ENCODE assay signal across 32 mouse cellular contexts in the genomic region with DNA sequence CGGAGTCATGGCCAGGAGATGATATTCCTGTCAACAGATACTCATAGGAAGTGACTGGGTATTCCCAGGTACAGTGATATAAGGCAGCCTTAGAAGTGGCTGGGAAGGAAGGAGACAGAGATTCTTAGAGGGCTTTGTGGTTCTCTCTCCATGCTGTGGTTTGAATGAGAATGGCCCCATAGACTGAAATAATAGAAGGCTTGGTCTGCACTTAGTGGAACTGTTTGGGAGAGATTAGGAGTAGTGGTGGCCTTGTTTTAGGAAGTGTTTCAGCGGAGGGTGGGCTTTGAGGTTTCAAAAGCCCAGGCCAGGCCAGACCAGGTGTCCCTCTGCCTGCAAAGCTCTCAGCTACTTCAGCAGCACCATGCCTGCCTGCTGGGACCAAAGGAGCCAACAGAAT.
"Had no signal": no experiment of that assay in that cellular context is flagged by ENCODE, and none has a peak within 500 bp of the region (broad histone marks: within the 10 kb centered on the region; RNA-seq: fewer than 3 reads in every experiment).

No protein-coding gene starts in this region.

- H3K9me3 ChIP-seq: heart, embryonic 10.5 days; heart, embryonic 12.5 days; heart, embryonic 13.5 days; heart, embryonic 15.5 days; hindbrain, embryonic 10.5 days; hindbrain, embryonic 12.5 days; hindbrain, embryonic 13.5 days; hindbrain, embryonic 15.5 days; intestine, embryonic 15.5 days; kidney, embryonic 15.5 days had no signal

- H3K4me3 ChIP-seq: heart, embryonic 10.5 days; heart, embryonic 12.5 days; heart, embryonic 13.5 days; heart, embryonic 15.5 days; hindbrain, embryonic 10.5 days; hindbrain, embryonic 12.5 days; hindbrain, embryonic 13.5 days; hindbrain, embryonic 15.5 days; intestine, embryonic 15.5 days; kidney, embryonic 15.5 days; layer of hippocampus, adult 2 months; left cerebral cortex, adult 2 months had no signal

- H3K36me3 ChIP-seq: heart, embryonic 10.5 days; heart, embryonic 12.5 days; heart, embryonic 13.5 days; heart, embryonic 15.5 days; hindbrain, embryonic 10.5 days; hindbrain, embryonic 12.5 days; hindbrain, embryonic 13.5 days; hindbrain, embryonic 15.5 days; intestine, embryonic 15.5 days; kidney, embryonic 15.5 days had no signal

- H3K9ac ChIP-seq: heart, embryonic 12.5 days; heart, embryonic 13.5 days; heart, embryonic 15.5 days; hindbrain, embryonic 12.5 days; hindbrain, embryonic 13.5 days; hindbrain, embryonic 14.5 days; hindbrain, embryonic 15.5 days; intestine, embryonic 15.5 days; kidney, embryonic 15.5 days had no signal

- H3K27ac ChIP-seq: heart, embryonic 10.5 days; heart, embryonic 13.5 days; heart, embryonic 15.5 days; hindbrain, embryonic 10.5 days; hindbrain, embryonic 12.5 days; hindbrain, embryonic 13.5 days; hindbrain, embryonic 14.5 days; hindbrain, embryonic 15.5 days; hindbrain, postnatal 0 days; intestine, embryonic 15.5 days; kidney, embryonic 15.5 days; kidney, postnatal 0 days; layer of hippocampus, adult 2 months; left cerebral cortex, adult 2 months had no signal

- H3K4me1 ChIP-seq: heart, embryonic 10.5 days; heart, embryonic 12.5 days; heart, embryonic 13.5 days; heart, embryonic 15.5 days; hindbrain, embryonic 10.5 days; hindbrain, embryonic 12.5 days; hindbrain, embryonic 13.5 days; intestine, embryonic 15.5 days; kidney, embryonic 15.5 days had no signal

- DNase-seq: heart, postnatal 10 days; heart, postnatal 14 days; heart, postnatal 36 days; kidney, adult 11 months; kidney, adult 2 months; kidney, adult 8-10 months; kidney, adult 9 months; kidney, postnatal 10 days; kidney, postnatal 14 days; kidney, postnatal 36 days; kidney, postnatal 4 days; layer of hippocampus, adult 9-11 months; layer of hippocampus, postnatal 36 days had no signal

- ATAC-seq: hindbrain, embryonic 16.5 days; hindbrain, postnatal 0 days; inflammation-experienced regulatory T-cells, adult 6 months; intestine, embryonic 15.5 days; intestine, embryonic 16.5 days; intestine, postnatal 0 days had no signal
